Mouse (Mus musculus): ENCODE measurements around the gene Plpp7. TPM values are rescaled to one million over a fixed set of nuclear protein-coding genes. Genes with fewer than 3 reads are reported as not detected.

Gene Plpp7
- total RNA-seq, 2 experiments from 2014 or later = 17.7 to 19.0 TPM

DNA sequence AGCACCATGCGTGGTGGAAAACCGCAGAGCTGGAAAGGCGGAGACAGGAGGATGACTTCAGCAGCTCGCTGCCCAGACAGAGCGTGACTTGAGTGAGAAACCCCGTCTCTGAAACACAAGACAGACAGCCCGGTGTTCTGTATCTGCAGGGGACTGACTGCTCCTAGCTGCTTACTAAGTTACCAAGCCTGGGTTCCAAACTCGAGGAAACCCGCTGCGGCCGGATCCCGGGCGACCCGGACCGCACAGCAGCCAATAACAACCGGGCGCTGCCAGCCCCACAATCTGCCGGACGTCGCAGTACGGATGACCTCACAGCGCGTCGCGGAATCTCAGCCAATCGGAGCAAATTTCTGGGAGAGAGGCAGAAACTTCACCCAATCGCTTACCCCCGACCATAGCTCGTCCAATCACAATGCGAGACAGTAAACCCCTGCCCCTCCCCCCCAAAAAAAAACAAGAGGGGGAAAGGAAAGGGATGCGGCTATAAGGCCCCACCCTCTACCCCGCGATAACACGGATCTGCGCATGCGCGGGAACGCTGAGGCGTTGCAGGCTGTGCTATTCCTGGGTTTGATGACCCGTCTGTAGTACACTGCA lies 42.4 kb downstream of the Plpp7 start:
- peak; percentile 97 for DNase-seq (ENCODE audit: low spot score in 2 of 2)

- DNase-seq (ENCODE audit: low spot score in 2 of 2) = no peak
These were observed 44.0 kb downstream of the Plpp7 start for GRCm38 (mm10) chr2:32139377-32139776.

- DNase-seq (ENCODE audit: low spot score in 2 of 2) = no peak
These were observed 45.2 kb downstream of the Plpp7 start for GRCm38 (mm10) chr2:32140498-32140934.

DNA sequence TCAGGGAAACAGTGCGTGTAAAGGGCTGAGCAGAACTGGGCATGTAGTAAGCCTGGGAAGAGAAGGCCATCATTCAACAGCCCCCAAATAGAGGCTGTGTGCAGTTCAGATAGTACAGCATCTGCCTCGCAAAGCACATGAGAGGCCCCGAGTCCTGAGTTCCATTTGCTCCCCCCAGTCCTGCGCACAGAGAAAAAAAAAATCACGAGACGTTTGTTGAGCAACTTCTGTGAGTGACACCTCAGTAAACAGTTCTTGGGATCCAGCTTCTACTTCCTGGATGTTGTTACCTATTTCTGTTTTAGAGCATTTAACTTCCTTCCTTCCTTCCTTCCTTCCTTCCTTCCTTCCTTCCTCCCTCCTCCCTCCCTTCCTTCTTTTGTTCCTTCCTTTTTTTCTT lies 46.3 kb downstream of the Plpp7 start:
- no peak for DNase-seq (ENCODE audit: low spot score in 2 of 2)

GRCm38 (mm10) chr2:32142368-32142767 lies 47.0 kb downstream of the Plpp7 start:
- no peak for DNase-seq (ENCODE audit: low spot score in 2 of 2)

DNA sequence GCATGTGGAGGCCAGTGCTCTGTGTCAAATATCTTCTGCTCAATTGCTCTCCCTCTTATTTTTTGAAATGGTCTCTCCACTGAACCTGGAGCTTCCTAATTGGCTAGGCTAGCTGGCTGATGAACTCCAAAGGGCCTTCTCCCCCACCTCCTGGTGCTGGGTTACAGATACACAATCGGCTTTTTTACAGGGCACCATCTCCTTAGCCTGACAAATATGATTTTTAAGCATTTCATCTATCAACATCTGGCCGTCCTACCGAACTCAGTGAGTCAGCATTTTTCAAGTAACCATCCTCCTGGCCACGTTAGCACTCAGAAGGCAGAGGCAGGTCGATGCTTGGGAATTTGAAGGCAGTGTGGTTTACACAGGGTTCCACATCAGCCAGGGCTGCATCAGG lies 49.3 kb downstream of the Plpp7 start:
- no peak for DNase-seq (ENCODE audit: low spot score in 2 of 2)

GRCm38 (mm10) chr2:32146617-32147162 lies 51.4 kb downstream of the Plpp7 start:
- DNase-seq (ENCODE audit: low spot score in 2 of 2) = peak in 1 of 2 experiments; percentile 14

- DNase-seq (ENCODE audit: low spot score in 2 of 2) = no peak
These were observed 54.8 kb downstream of the Plpp7 start for GRCm38 (mm10) chr2:32150135-32150534.

- no peak for DNase-seq (ENCODE audit: low spot score in 2 of 2)
These were observed 55.2 kb downstream of the Plpp7 start for GRCm38 (mm10) chr2:32150562-32150923.

GRCm38 (mm10) chr2:32150924-32151659 lies 55.8 kb downstream of the Plpp7 start, which contains the start of gene Prrc2b:
Gene Prrc2b, plus strand, starts transcription at chr2:32151082.
- peak; percentile 68 to 80 for DNase-seq (ENCODE audit: low spot score in 2 of 2)

DNA sequence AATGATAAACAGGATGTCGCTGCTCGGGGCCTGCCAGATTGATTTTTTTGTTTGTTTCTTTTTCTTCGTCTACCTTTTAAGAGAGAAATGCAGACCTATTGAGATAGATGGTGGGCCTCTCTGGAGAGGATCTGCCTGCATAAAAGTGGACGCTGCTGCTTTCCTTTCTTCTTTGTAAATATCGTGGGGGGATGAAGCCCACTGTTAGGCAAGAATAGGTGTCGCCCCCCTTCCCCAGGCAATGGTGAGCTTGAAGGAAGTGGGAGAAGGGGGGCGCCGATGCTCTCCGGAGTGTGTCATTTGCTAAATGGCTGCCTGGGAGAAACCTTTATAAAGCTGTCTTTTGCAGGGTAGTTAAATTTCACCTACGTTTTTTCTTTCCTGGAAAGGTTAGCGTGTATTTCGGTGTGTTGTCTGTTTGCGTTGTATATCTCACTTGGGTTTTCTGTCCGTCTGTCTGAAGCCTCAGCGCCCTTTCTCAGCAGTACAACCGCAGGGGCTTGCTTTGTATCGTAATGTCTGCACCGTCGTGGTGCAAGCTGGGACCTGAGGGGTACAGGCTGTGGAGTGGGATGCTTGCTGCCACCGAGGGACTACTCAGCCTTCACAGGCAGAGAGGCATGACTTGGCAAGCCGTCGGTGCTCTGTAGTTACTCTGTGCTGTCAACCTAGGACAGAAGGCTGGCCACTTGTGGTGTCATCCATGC lies 56.5 kb downstream of the Plpp7 start:
- DNase-seq (ENCODE audit: low spot score in 2 of 2) = peak in 1 of 2 experiments; percentile 51

DNA sequence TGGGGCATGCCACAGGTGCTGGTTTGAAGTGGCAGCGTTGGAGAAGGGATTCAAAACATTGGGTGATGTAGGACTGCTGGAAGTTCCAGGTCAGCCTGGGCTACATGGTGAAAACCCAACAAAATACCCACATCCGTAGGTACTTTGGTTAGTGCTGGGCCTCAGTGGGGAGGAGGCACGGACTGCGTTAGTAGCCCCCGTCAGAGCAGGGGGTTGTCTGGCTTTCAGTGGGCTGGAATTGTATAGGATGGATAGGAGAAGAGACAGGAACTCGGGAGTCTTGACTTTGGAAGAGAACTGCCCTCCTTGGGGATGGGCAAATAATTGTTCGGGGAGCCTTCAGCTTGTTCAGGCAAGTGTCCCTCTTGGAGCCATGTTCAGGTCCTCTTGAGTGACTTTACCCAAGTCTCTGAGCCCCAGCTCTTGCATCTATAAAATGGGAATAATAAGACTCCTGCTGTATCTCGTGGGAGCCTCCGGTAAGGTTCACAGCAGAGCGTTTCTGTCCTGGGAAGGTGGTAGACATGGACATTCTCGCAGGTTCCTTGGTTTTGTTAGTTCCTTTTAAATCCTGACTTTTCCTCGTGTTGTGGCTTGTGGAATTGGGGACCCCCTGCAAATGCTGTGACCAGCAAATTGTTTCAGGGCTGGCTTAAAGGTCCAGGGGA lies 57.2 kb downstream of the Plpp7 start:
- no peak for DNase-seq (ENCODE audit: low spot score in 2 of 2)

DNA sequence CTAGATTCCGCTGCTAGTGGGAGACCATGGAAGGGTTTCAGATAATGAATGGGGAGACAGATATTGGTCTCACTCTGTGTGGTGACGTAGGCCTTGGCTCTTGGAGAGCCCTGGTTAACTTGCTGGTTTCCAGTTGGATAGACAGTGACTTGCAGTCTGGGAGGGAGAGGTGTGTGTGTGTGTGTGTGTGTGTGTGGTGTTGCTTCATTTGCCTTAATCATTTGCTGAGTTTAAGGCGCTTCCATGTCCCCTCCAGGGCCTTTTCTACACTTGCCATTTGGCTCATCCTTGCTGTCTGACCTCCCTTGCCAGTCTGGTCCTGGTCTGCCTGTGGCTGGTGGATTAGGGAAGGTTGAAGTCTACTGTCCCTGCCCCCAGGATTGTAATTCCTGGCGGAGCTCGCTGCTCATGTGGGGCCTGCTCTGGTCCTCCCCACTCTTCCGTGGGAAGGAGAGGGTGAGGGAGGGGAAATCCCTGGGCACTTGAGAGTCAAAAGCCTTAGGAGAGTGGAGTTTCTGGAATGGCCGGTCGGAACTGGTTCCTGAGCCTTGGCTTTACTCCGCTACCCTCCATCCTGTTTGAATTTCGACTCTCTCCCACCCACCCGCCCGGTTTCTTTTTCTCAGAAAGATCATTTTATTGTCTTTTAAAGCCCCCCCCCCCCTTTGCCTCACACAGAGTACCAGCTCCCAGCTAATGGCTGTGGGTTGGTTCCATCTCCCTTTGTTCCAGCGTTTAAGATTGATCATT lies 57.9 kb downstream of the Plpp7 start:
- peak in 1 of 2 experiments; percentile 45 for DNase-seq (ENCODE audit: low spot score in 2 of 2)

DNA sequence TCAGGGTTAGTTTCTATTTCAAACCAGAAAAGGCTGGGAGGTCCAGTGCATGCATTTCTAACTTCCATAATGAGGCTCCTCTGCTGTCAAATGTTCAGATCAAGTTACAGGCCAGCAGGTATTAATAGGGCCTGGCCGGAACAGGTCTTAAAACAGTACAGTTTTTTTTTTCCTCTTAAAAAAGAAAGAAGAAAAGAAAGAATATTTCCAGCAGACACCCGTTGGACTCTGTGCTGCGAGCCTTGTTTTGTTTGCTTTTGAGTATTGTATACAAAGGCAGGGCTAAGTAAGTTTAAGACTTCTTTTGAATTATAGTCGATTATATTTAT lies 58.4 kb downstream of the Plpp7 start:
- DNase-seq (ENCODE audit: low spot score in 2 of 2) = no peak

DNA sequence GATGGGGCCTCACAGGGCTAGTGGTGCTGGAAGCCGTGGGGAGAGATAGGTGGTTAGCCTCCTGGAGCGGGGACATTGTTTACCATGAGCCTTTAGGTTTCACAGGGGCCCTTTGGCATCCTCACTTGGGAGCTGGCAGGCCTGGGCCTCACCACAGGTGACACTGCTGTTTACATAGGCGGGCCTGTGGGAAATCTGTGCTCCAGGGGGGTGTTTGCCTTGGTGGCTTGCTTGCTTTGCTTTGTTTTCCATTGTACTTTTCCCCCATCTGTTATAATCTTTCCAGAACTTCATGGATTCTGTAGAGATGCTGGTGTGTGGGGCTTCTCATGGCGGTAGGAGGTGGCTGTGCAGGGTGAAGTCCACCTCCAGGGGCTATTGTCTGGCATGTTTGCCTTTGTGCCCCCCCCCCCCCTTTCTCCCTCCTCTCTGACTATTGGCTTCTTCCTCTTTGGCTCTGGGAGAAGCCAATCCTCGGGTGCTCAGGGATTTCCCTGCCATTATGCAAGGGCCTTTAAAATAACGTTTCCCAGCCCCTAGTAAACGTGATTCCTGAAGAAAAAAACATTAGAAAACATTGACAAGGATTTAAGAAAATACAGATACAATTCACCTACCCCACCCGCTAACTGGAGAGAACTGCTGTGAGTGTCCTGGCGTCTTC lies 59.1 kb downstream of the Plpp7 start:
- no peak for DNase-seq (ENCODE audit: low spot score in 2 of 2)

- no peak for DNase-seq (ENCODE audit: low spot score in 2 of 2)
These were observed 59.7 kb downstream of the Plpp7 start for GRCm38 (mm10) chr2:32154998-32155541.

DNA sequence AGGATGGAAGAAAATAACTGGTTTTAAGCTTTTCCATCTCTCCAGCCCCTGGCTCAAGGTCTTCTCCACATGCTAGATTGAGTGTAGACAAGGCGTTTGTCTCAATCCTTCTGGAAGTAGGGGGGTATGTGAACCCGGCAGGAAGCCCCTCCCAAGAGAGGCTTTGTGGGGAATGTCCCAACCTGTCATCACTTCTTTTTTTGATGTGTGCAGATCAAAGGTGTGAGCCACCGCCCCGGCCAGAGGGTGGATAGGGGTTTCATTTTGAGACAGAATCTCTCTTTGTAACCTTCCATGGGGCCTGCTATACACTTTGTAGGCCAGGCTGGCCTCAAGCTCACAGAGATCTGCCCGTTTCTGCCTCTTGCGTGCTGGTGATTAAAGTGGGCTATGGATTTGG lies 60.3 kb downstream of the Plpp7 start:
- DNase-seq (ENCODE audit: low spot score in 2 of 2) = no peak

DNA sequence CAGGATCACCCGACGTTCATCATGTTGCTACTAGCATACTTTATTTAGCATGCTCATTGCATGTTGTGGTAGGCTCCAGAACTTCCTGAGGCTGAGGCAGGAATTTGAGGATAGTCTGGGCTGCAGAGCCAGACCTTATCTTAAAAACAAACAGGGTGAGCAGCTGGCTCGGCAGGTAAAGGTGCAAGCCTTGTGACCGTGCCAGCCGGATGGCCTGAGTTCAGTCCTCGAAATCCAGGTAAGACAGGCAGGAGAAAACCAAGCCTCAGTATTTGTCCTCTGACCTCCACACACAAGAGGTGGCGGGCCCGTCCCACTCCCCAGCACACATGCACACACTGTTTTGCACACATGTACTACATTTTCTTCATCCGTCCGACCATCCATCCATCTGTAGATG lies 61.3 kb downstream of the Plpp7 start:
- DNase-seq (ENCODE audit: low spot score in 2 of 2) = no peak

DNA sequence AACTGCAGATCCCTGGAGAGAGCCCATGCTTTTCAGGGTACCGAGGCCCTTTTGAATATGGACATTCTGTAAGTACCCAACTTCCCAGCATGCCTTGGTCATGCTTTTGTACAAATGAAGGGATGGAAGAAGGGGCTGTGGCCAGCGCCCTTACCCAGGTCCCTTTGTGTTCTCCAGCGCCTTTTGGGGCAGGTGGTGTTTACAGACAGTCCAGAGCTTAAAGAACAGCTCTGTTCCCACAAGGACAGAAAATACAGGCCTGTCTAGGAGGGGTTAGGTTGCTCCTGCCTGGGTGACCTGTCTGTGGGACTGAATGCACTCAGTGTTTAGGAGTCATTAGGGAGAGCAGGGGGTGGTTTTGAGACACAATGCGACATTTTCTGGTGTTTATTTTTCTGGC lies 62.0 kb downstream of the Plpp7 start:
- no peak for DNase-seq (ENCODE audit: low spot score in 2 of 2)

- DNase-seq (ENCODE audit: low spot score in 2 of 2) = no peak
These were observed 63.4 kb downstream of the Plpp7 start for GRCm38 (mm10) chr2:32158616-32159239.

Data from layer of hippocampus, postnatal 10 days (tissue).